Mouse (Mus musculus) ES-E14 (cell line): ENCODE measurements around the gene Acox1.

Source experiments
- CHD2 ChIP-seq: IDR thresholded peaks from 2 replicates; pipeline ENCODE4 v1.6.1; 2014; ENCODE audit warnings: mild to moderate bottlenecking, low read depth, low read length, inconsistent platforms
- HCFC1 ChIP-seq: IDR thresholded peaks from 2 replicates; pipeline ENCODE4 v1.6.1; 2012; ENCODE audit warnings: low read length, inconsistent platforms, borderline replicate concordance; ENCODE audit not compliant: insufficient read depth
- MAFK ChIP-seq: IDR thresholded peaks from 2 replicates; pipeline ENCODE4 v1.6.1; 2014; ENCODE audit warnings: mild to moderate bottlenecking, low read depth, low read length, inconsistent platforms; ENCODE audit not compliant: insufficient read depth
- ZC3H11A ChIP-seq: IDR thresholded peaks from 2 replicates; pipeline ENCODE4 v1.6.1; 2012; ENCODE audit warnings: low read depth, mild to moderate bottlenecking, inconsistent platforms, low read length, borderline replicate concordance
- ZNF384 ChIP-seq: IDR thresholded peaks from 2 replicates; pipeline ENCODE4 v1.6.1; 2012; ENCODE audit warnings: low read depth, low read length, inconsistent platforms

DNA sequence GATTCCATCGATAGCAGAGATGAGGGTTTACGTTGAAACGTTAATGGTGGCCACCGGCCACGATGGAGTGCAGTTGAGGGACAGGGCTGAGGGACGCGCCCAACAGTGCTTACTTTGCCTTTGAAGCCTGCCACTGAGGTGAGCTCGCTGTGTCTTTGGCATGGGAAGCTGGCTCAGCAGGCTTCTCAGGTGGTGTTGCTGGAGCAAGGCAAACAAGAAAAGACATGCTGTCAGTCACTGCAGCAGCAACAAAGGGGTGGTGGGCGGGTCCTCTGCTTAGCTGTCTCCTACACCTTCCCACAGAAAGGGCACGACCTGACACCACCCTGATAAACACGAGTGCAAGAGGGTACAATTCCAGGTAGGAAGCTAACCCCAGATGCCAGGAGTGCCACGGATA lies 37.5 kb downstream of the Acox1 start:
- no peak for TF ChIP-seq MAFK
- TF ChIP-seq ZC3H11A, result no peak
- TF ChIP-seq HCFC1, result no peak
- no peak for TF ChIP-seq CHD2
- TF ChIP-seq ZNF384, result no peak
